Mouse (Mus musculus): ENCODE results near the gene Isl2.

Gene Isl2

DNA sequence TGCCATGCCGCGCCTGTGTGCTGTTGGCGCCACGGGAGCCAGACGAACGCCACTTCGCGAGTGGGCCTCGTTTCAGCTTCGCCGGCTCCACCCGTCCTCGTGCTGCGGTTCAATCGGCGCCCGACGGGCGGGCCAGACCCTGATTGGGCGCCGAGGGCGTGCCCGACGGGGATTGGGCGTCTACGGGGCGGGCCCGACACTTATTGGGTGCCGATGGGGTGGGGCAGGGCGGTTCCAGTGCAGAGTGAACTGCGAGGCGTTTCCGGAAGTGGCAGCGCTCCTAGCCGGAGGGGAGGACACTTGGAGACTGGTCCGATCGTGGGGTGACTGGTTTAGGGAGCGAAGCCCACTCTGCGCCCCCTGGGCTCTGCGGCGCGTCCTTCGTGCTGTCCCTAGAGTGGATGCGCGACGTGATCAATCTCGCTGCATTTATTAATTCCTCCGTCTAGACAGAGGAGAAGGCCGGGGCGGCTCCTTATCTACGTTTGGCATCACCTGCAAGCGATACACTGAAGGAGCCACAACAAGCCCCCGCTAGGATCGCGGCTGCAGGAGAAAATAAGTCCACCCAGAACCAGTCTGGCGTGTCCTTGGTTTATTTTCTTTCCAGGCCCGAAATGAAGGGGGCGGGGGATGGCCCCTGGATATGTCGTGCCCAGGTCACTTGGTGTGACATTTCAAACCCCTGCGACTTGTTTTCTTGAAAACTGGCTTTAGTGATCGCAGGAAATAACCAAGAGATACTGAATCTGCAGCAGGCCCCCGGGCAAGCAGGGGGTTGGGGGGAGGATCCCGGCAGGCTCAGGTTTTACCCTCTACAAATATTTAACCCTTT is 7.9 kb downstream of the Isl2 start:
- peak; percentile 42 for DNase-seq (ENCODE audit: low spot score)

DNA sequence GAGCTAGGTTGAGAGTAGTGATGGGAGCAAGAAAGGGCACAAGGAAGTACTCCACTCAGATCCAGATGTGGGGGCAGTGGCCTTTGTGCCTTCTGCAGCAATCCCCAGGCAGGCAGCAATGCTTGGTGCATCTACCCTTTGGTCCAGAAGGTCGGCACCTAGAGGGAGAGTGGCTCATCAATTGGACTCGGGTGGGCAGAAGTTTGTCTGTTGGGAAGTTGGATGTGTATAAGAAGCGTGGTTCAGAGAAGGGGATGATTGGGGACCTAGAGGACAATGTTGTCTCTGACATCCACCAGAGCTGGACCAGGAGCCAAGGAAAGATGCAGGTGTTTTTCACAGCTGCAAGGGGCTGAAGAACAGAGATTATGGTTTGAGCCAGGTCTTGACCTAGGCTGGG is 10.4 kb downstream of the Isl2 start:
- no peak for DNase-seq (ENCODE audit: low spot score)

DNA sequence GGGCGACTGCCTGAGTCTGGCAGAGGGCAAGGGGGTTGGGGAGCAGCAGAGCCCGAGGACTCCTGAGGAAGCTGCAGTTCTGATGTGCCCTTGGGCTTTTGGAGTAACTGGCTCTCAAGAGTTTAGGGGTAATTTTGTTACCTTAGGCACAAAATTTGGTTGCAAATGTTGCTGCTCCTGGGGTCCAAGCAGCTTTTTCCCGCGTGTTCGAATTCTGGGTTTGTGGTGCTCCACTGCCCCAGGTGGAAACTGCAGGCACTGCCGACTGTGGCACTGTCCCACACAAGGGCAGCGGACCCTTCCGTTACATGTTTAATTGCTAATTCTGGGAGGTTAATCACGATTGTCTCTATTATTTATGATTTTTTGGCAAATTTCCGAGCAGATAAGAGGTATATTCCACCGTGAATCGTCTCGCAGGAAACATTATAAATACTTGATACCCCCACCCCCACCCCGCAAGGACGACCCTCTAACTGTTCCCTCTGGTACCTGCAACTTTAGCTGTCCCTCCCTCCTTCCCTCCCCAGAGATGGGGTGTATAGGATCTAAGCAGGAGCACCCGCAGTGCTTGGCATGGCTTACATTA is 10.9 kb downstream of the Isl2 start:
- no peak for DNase-seq (ENCODE audit: low spot score)

- no peak for DNase-seq (ENCODE audit: low spot score)
These were observed 16.5 kb downstream of the Isl2 start for GRCm38 (mm10) chr9:55554986-55555385.

- no peak for DNase-seq (ENCODE audit: low spot score)
These were observed 22.5 kb downstream of the Isl2 start for GRCm38 (mm10) chr9:55560960-55561359.

GRCm38 (mm10) chr9:55568466-55569159 is 30.1 kb downstream of the Isl2 start:
- DNase-seq (ENCODE audit: low spot score) = no peak

DNA sequence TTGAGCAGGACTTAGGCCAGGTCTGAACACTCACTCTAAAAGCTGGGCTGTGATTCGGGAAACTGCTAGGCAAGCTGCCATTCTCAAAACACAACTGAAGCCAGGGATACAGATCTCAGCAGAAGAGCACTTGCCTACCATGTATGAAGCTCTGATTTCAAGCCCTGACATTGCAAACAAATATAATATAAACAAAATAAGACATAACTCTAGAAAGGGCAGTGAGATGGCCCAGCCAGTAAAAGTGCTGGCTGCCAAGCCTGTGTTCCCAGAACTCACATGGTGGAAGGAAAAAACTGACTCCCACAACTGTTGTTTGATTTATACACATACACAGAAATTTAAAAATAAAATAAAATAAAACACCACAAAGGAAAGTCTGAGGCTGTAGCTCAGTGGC is 32.6 kb downstream of the Isl2 start:
- no peak for DNase-seq (ENCODE audit: low spot score)

DNA sequence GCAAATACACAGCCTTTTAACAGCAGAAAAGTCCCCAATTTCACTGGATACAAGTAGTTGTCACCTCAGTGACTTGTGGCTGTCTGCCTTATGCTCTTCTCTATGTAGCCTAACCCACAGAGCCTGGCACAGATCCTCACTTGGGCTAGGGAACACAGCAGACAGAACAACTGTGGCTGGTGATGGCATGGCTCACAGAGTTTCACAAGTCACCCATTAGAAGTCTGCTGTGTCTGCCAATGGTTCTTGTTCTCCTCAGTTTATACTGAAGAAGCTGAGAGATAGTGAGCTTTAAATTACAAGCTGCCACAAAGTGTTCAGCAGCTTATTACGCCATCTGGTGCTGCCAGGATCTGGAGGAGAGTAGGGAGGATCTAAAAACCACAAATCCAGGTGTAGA is 38.1 kb downstream of the Isl2 start:
- DNase-seq (ENCODE audit: low spot score) = no peak

GRCm38 (mm10) chr9:55581414-55581813 is 42.9 kb downstream of the Isl2 start:
- peak; percentile 7 for DNase-seq (ENCODE audit: low spot score)

- DNase-seq (ENCODE audit: low spot score) = no peak
These were observed 47.7 kb downstream of the Isl2 start for GRCm38 (mm10) chr9:55586141-55586540.
